ENCODE assay signal across 27 mouse cellular contexts in the genomic region with DNA sequence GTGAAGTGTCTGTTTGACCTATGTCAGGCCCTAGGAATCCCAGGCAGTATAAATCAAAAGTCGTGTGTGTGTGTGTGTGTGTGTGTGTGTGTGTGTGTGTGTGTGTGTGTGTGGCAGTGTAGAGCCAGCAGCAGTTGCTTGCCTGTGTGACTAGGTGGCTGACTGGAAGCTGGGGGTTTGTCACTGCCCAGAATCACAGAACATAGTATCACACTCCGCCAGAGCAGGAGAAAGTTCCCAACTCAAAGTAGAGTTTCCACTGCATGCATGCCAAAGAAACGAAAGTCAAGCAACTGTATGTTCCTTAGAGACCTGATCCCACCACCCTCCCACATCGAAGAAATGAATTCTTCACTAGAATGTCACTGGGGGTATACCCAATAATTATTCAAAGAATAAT.
DNase-seq lines count a peak whose midpoint lies in the region; ATAC-seq and TF ChIP-seq lines count a peak whose summit lies in the region.
"Had no signal": no experiment of that assay in that cellular context is flagged by ENCODE, and none has a peak within 500 bp of the region (broad histone marks: within the 10 kb centered on the region; RNA-seq: fewer than 3 reads in every experiment).

No protein-coding gene starts in this region.

- peak; percentile 19 for DNase-seq in adrenal gland, adult 2 months
- no peak for DNase-seq in adrenal gland, postnatal 4 days (ENCODE audit: low spot score in 2 of 2)
- peak in 1 of 2 experiments; percentile 18 for DNase-seq in heart, adult 2 months
- DNase-seq in heart, embryonic 10.5 days (ENCODE audit: low spot score): no peak
- DNase-seq in limb, embryonic 10.5 days (ENCODE audit: low spot score): no peak
- DNase-seq in left cerebral cortex, postnatal 36 days (ENCODE audit: low spot score in 2 of 2): no peak
- DNase-seq in cerebellum, postnatal 36 days: no peak
- DNase-seq: cerebellum, adult 11 months; cerebellum, adult 9-10 months; embryo, embryonic 11 days; gastrocnemius, postnatal 36 days; kidney, adult 11 months; kidney, postnatal 14 days; lung, embryonic 14.5 days; lung, postnatal 14 days; right cerebral cortex, postnatal 25 days had no signal

- peak; percentile 40; the same call in 1 of the 2 replicates for ATAC-seq in limb, embryonic 13.5 days (ENCODE audit: low FRiP score, low read depth)
- ATAC-seq: activated CD4-positive, CD25-positive, alpha-beta regulatory T cell, adult 4 months; forebrain, embryonic 14.5 days; midbrain, embryonic 16.5 days had no signal

- H3K36me3 ChIP-seq in heart, adult 2 months (ENCODE audit: control insufficient read depth, insufficient read depth, low read length): peaks cover 24% of the 10 kb centered on the region
- no peaks in the 10 kb centered on the region for H3K36me3 ChIP-seq in heart, embryonic 10.5 days
- no peaks in the 10 kb centered on the region for H3K36me3 ChIP-seq in limb, embryonic 13.5 days
- H3K36me3 ChIP-seq in limb, embryonic 10.5 days: no peaks in the 10 kb centered on the region
- H3K36me3 ChIP-seq: embryonic facial prominence, embryonic 12.5 days; liver, embryonic 15.5 days; stomach, embryonic 15.5 days had no signal

- no peak for TF ChIP-seq CTCF in heart, adult 2 months (IDR thresholded peaks at IDR 0.05)

- intact Hi-C loops in heart, adult 2 months (cut with DNase I): no loop called here
- intact Hi-C loops in left cerebral cortex, postnatal 36 days (cut with DNase I): no loop called here

- H3K79me2 ChIP-seq in heart, adult 2 months (replicated peaks; ENCODE audit: control insufficient read depth, insufficient read depth, low read length): no peaks in the 10 kb centered on the region

- 0 out of 2 replicates have a peak, but pooled peaks have one; percentile 9 for TF ChIP-seq EP300 in heart, adult 2 months (IDR thresholded peaks at IDR 0.05; ENCODE audit: insufficient read depth, low read depth, low read length)

- WGBS in heart, adult 2 months: 49% methylated on average over 4 of the region's 4 CpGs
- 74% methylated on average over 4 of the region's 4 CpGs for WGBS in heart, embryonic 10.5 days
- WGBS in limb, embryonic 13.5 days: 71% methylated on average over 4 of the region's 4 CpGs
- WGBS in limb, embryonic 10.5 days: 75% methylated on average over 4 of the region's 4 CpGs

- H3K9me3 ChIP-seq in heart, embryonic 10.5 days: no peaks in the 10 kb centered on the region
- no peaks in the 10 kb centered on the region for H3K9me3 ChIP-seq in limb, embryonic 13.5 days
- no peaks in the 10 kb centered on the region for H3K9me3 ChIP-seq in limb, embryonic 10.5 days (replicated peaks)
- H3K9me3 ChIP-seq: embryonic facial prominence, embryonic 12.5 days; liver, embryonic 15.5 days; stomach, embryonic 15.5 days had no signal

- H3K4me1 ChIP-seq in heart, adult 2 months (ENCODE audit: control insufficient read depth, insufficient read depth, low read length): peaks cover 2% of the 10 kb centered on the region; the same call in 1 of the 2 replicates
- H3K4me1 ChIP-seq in heart, embryonic 10.5 days: 0 out of 2 replicates have a peak, but pooled peaks cover 5% of the 10 kb centered on the region
- no peaks in the 10 kb centered on the region for H3K4me1 ChIP-seq in limb, embryonic 13.5 days
- H3K4me1 ChIP-seq in limb, embryonic 10.5 days: 0 out of 2 replicates have a peak, but pooled peaks cover 3% of the 10 kb centered on the region
- H3K4me1 ChIP-seq: liver, embryonic 15.5 days; stomach, embryonic 15.5 days had no signal

- no peaks in the 10 kb centered on the region for H3K27me3 ChIP-seq in heart, adult 2 months (ENCODE audit: control insufficient read depth, insufficient read depth, low read length)
- H3K27me3 ChIP-seq in heart, embryonic 10.5 days (ENCODE audit: insufficient read depth, poor library complexity, severe bottlenecking): no peaks in the 10 kb centered on the region
- H3K27me3 ChIP-seq in limb, embryonic 13.5 days: no peaks in the 10 kb centered on the region
- no peaks in the 10 kb centered on the region for H3K27me3 ChIP-seq in limb, embryonic 10.5 days (ENCODE audit: low read depth, poor library complexity, severe bottlenecking)
- H3K27me3 ChIP-seq: CH12.LX; embryonic facial prominence, embryonic 12.5 days; liver, embryonic 15.5 days; stomach, embryonic 15.5 days had no signal

- no peak overlapping the region for H3K4me3 ChIP-seq in heart, adult 2 months
- H3K4me3 ChIP-seq in heart, embryonic 10.5 days: no peak overlapping the region
- no peak overlapping the region for H3K4me3 ChIP-seq in limb, embryonic 13.5 days
- no peak overlapping the region for H3K4me3 ChIP-seq in limb, embryonic 10.5 days
- H3K4me3 ChIP-seq: embryonic facial prominence, embryonic 12.5 days; left cerebral cortex, adult 2 months; liver, embryonic 15.5 days; stomach, embryonic 15.5 days had no signal

- H3K9ac ChIP-seq in heart, adult 2 months (ENCODE audit: low read depth, low read length): no peak overlapping the region
- H3K9ac ChIP-seq in limb, embryonic 13.5 days: no peak overlapping the region
- H3K9ac ChIP-seq: embryonic facial prominence, embryonic 12.5 days; hindbrain, embryonic 14.5 days; liver, embryonic 15.5 days; lung, embryonic 14.5 days; stomach, embryonic 15.5 days had no signal

- no peak for TF ChIP-seq POLR2A in heart, adult 2 months (IDR thresholded peaks at IDR 0.05; ENCODE audit: insufficient read depth, low read depth, low read length)

- H3K27ac ChIP-seq in heart, adult 2 months: peak overlapping the region; percentile 77
- H3K27ac ChIP-seq in heart, embryonic 10.5 days: no peak overlapping the region
- H3K27ac ChIP-seq in limb, embryonic 13.5 days: no peak overlapping the region
- H3K27ac ChIP-seq in limb, embryonic 10.5 days: no peak overlapping the region
- H3K27ac ChIP-seq: hindbrain, embryonic 14.5 days; left cerebral cortex, adult 2 months; liver, embryonic 15.5 days; stomach, embryonic 15.5 days had no signal

- no peak overlapping the region for H3K4me2 ChIP-seq in limb, embryonic 13.5 days (replicated peaks)
- H3K4me2 ChIP-seq: embryonic facial prominence, embryonic 12.5 days; hindbrain, embryonic 14.5 days; liver, embryonic 15.5 days; lung, embryonic 14.5 days; midbrain, embryonic 11.5 days; stomach, embryonic 15.5 days had no signal
